Comparison of ENCODE assay signal across 9 mouse cellular contexts in genomic region chr13:69460635-69461465, GRCm38 (mm10).
A peak's percentile ranks its signal among the peaks of the same experiment; 100 is the strongest.
DNase-seq lines count a peak whose midpoint lies in the region.
"Had no signal": no experiment of that assay in that cellular context is flagged by ENCODE, and none has a peak within 500 bp of the region (broad histone marks: within the 10 kb centered on the region; RNA-seq: fewer than 3 reads in every experiment).

No protein-coding gene starts in this region.

- no peak overlapping the region for H3K27ac ChIP-seq in hindbrain, embryonic 10.5 days
- H3K27ac ChIP-seq: liver, embryonic 15.5 days had no signal

- H3K4me3 ChIP-seq in hindbrain, embryonic 10.5 days = no peak overlapping the region
- H3K4me3 ChIP-seq: liver, embryonic 15.5 days had no signal

- H3K4me1 ChIP-seq in hindbrain, embryonic 10.5 days (replicated peaks) = no peaks in the 10 kb centered on the region
- H3K4me1 ChIP-seq: liver, embryonic 15.5 days had no signal

- H3K36me3 ChIP-seq in hindbrain, embryonic 10.5 days = no peaks in the 10 kb centered on the region
- H3K36me3 ChIP-seq: liver, embryonic 15.5 days had no signal

- H3K9me3 ChIP-seq in hindbrain, embryonic 10.5 days = no peaks in the 10 kb centered on the region
- H3K9me3 ChIP-seq: liver, embryonic 15.5 days had no signal

- WGBS in hindbrain, embryonic 10.5 days = 53% methylated on average over 17 of the region's 17 CpGs

- peak; percentile 60 for DNase-seq in ovary, postnatal 14 days (ENCODE audit: low spot score)
- no peak for DNase-seq in ovary, postnatal 10 days (ENCODE audit: low spot score)
- DNase-seq in embryo, embryonic 11 days = peak; percentile 75
- peak; percentile 55 for DNase-seq in hindbrain, embryonic 10.5 days (ENCODE audit: low spot score)
- DNase-seq in layer of hippocampus, adult 8-10 months (ENCODE audit: low spot score in 2 of 2) = peak; percentile 55 to 76
- DNase-seq in lung, postnatal 14 days = peak; percentile 67
- peak; percentile 78 for DNase-seq in right cerebral cortex, postnatal 14 days
- DNase-seq in urinary bladder, postnatal 25 days (ENCODE audit: low spot score) = no peak

- no peaks in the 10 kb centered on the region for H3K27me3 ChIP-seq in hindbrain, embryonic 10.5 days (ENCODE audit: insufficient read depth, poor library complexity, severe bottlenecking)
- H3K27me3 ChIP-seq: liver, embryonic 15.5 days had no signal

Comparison
In these comparisons a context has a peak if more than half of its experiments do, and no peak if none do; other contexts are left out.
1. DNase-seq: peak in ovary, postnatal 14 days (single experiment), embryo, embryonic 11 days (single experiment), hindbrain, embryonic 10.5 days (single experiment), layer of hippocampus, adult 8-10 months (2 of 2), lung, postnatal 14 days (single experiment) and right cerebral cortex, postnatal 14 days (single experiment); none in ovary, postnatal 10 days (single experiment) and urinary bladder, postnatal 25 days (single experiment).